ENCODE assay signal across 8 mouse cellular contexts in the genomic region with DNA sequence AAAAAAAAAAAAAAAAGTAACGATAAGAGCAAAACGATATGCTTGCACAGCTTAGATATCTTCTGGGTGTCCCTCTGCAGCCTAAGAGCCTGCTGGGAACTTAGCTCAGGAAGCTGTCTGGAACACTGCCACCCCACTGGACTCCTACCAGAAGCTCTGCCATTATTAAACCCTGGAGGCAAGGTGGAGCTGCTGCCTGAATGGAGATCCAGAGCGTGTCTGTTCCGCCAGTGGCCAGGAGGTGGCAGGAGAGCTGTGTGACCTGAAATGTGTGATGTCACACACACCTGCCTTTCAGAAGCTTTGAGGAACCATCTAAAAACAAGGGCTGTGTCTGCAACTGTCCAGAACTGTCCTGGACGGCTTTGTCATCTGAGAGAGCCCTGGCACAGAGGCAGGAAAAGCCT. TPM values are rescaled to one million over a fixed set of nuclear protein-coding genes. Genes with fewer than 3 reads are reported as not detected.
DNase-seq lines count a peak whose midpoint lies in the region; ATAC-seq and TF ChIP-seq lines count a peak whose summit lies in the region.

No protein-coding gene starts in this region.

- TF ChIP-seq CTCF in liver, adult 2 months (IDR thresholded peaks at IDR 0.05; ENCODE audit: low read depth, low read length) = peak; percentile 97

- DNase-seq in 416B (ENCODE audit: low read depth) = peak; percentile 84
- peak; percentile 90 for DNase-seq in adrenal gland, postnatal 14 days
- peak; percentile 83 for DNase-seq in embryonic facial prominence, embryonic 14.5 days (ENCODE audit: low spot score)
- peak; percentile 85 to 93 for DNase-seq in heart, adult 9 months (ENCODE audit: low spot score in 2 of 2)
- DNase-seq in liver, adult 2 months (ENCODE audit: extremely low read depth, low read depth, low spot score) = peak; percentile 94
- peak; percentile 45 to 76 for DNase-seq in natural killer cell, adult 2 months (ENCODE audit: low spot score in 2 of 2)
- DNase-seq in splenic B cell, adult 2 months (ENCODE audit: low read depth, low spot score) = peak; percentile 91

- no peak overlapping the region for H3K4me3 ChIP-seq in embryonic facial prominence, embryonic 14.5 days (ENCODE audit: low read depth, low read length)
- H3K4me3 ChIP-seq in kidney, embryonic 16.5 days (ENCODE audit: low read length) = no peak overlapping the region
- no peak overlapping the region for H3K4me3 ChIP-seq in liver, adult 2 months (ENCODE audit: insufficient read depth, low read depth, low read length)

- no peak overlapping the region for H3K4me2 ChIP-seq in embryonic facial prominence, embryonic 14.5 days (ENCODE audit: low read depth, low read length)
- no peak overlapping the region for H3K4me2 ChIP-seq in kidney, embryonic 16.5 days (replicated peaks; ENCODE audit: low read depth, low read length)

- H3K79me2 ChIP-seq in liver, adult 2 months (ENCODE audit: control insufficient read depth, insufficient read depth, low read length) = peaks cover 8% of the 10 kb centered on the region; the same call in 1 of the 2 replicates

- H3K27me3 ChIP-seq in embryonic facial prominence, embryonic 14.5 days (replicated peaks; ENCODE audit: control insufficient read depth, insufficient read depth, low read length) = no peaks in the 10 kb centered on the region
- H3K27me3 ChIP-seq in kidney, embryonic 16.5 days (ENCODE audit: insufficient read depth, low read length) = no peaks in the 10 kb centered on the region
- no peaks in the 10 kb centered on the region for H3K27me3 ChIP-seq in liver, adult 2 months (ENCODE audit: control insufficient read depth, insufficient read depth, low read length)
- no peaks in the 10 kb centered on the region for H3K27me3 ChIP-seq in splenic B cell, adult 2 months (ENCODE audit: control insufficient read depth, insufficient read depth, low read length, poor library complexity, severe bottlenecking)

- ATAC-seq in embryonic facial prominence, embryonic 14.5 days (ENCODE audit: low read depth) = peak; percentile 57; the same call in 1 of the 2 replicates
- ATAC-seq in kidney, embryonic 16.5 days (ENCODE audit: low FRiP score, low TSS enrichment) = peak; percentile 69

- no peak for TF ChIP-seq POLR2A in liver, adult 2 months (IDR thresholded peaks at IDR 0.05; ENCODE audit: extremely low read depth, insufficient read depth, low read length)

- 34% methylated on average over 5 of the region's 5 CpGs for WGBS in embryonic facial prominence, embryonic 14.5 days
- 32% methylated on average over 5 of the region's 5 CpGs for WGBS in kidney, embryonic 16.5 days
- 12% methylated on average over 5 of the region's 5 CpGs for whole genome bisulfite sequencing in liver, adult 2 months

- no peak overlapping the region for H3K27ac ChIP-seq in embryonic facial prominence, embryonic 14.5 days (replicated peaks; ENCODE audit: low read depth, low read length)
- no peak overlapping the region for H3K27ac ChIP-seq in kidney, embryonic 16.5 days (ENCODE audit: low read length)
- no peak overlapping the region for H3K27ac ChIP-seq in liver, adult 2 months (replicated peaks; ENCODE audit: insufficient read depth, low read depth, low read length)

- H3K9me3 ChIP-seq in embryonic facial prominence, embryonic 14.5 days (ENCODE audit: control insufficient read depth, low read length) = no peaks in the 10 kb centered on the region
- no peaks in the 10 kb centered on the region for H3K9me3 ChIP-seq in kidney, embryonic 16.5 days (ENCODE audit: low read length)

- H3K4me1 ChIP-seq in embryonic facial prominence, embryonic 14.5 days (ENCODE audit: control insufficient read depth, insufficient read depth, low read length) = no peaks in the 10 kb centered on the region
- H3K4me1 ChIP-seq in kidney, embryonic 16.5 days (ENCODE audit: insufficient read depth, low read length) = no peaks in the 10 kb centered on the region
- H3K4me1 ChIP-seq in liver, adult 2 months (ENCODE audit: control insufficient read depth, insufficient read depth, low read length) = peaks cover 5% of the 10 kb centered on the region

- no peak overlapping the region for H3K9ac ChIP-seq in embryonic facial prominence, embryonic 14.5 days (ENCODE audit: low read depth, low read length)
- no peak overlapping the region for H3K9ac ChIP-seq in kidney, embryonic 16.5 days (replicated peaks; ENCODE audit: low read length)
- no peak overlapping the region for H3K9ac ChIP-seq in liver, adult 2 months (ENCODE audit: low read depth, low read length)

- no peaks in the 10 kb centered on the region for H3K36me3 ChIP-seq in embryonic facial prominence, embryonic 14.5 days (ENCODE audit: control insufficient read depth, insufficient read depth, low read length)
- no peaks in the 10 kb centered on the region for H3K36me3 ChIP-seq in kidney, embryonic 16.5 days (ENCODE audit: insufficient read depth, low read length)
- H3K36me3 ChIP-seq in liver, adult 2 months (ENCODE audit: control insufficient read depth, insufficient read depth, low read length) = no peaks in the 10 kb centered on the region
- no peaks in the 10 kb centered on the region for H3K36me3 ChIP-seq in splenic B cell, adult 2 months (ENCODE audit: control insufficient read depth, insufficient read depth, low read length, poor library complexity, severe bottlenecking)

RNA-seq across cellular contexts. Expression of a gene that starts 13.6 kb away (rescaled TPM):
- 76.8 and 82.5 TPM in 2 replicates for total RNA-seq in adrenal gland, postnatal 14 days (2021)
- polyA plus RNA-seq in embryonic facial prominence, embryonic 14.5 days (2014; fragmentation: Nextera tagmentation; extraction: Ambion mirVana) = 37.5 and 44.2 TPM in 2 replicates
- polyA plus RNA-seq in kidney, embryonic 16.5 days (2015; fragmentation: Nextera tagmentation; extraction: Ambion mirVana) = 61.7 and 65.2 TPM in 2 replicates
- total RNA-seq in liver, adult 2 months (2014; rRNA removed) = 84.3 and 107 TPM in 2 replicates
- 45.1 and 48.2 TPM in 2 replicates for polyA plus RNA-seq in liver, adult 2 months (2012; rRNA removed)
